In the genomic region with DNA sequence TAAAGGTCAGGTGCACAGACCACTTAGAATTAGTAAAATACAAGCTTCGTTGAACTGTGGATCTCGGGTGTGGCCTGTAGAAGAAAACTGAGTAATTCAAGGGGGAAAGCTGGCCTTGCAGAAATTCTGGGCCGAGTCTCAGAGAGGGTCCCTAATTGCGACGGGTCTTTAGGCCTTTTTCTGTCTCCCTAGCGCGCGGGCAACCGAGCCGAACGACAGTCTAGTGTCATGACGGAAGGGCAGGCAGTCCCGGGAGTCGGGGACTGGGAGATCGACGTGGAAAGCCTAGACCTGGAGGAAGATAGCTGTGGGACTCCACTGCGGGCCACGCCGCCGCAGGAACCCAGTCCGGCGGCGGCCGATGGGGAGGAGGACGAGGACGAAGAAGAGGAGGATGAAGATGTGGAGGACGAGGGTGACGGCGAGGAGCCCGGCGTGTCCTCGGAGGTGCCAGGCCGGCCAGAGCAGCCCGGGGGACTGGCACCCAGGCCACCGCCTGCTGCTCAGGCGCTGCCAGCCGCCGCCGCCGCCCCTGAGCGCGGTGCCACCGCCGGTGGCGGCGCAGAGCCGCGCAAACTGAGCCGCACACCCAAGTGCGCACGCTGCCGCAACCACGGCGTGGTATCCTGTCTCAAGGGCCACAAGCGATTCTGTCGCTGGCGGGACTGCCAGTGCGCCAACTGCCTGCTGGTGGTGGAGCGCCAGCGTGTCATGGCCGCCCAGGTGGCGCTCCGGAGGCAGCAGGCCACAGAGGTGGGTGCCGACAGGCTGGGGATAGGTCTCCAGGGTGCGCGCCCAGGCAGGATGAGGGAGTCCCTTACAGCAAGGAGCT, we compare ENCODE assay signal across 9 mouse cellular contexts. TPM values are rescaled to one million over a fixed set of nuclear protein-coding genes. Genes with fewer than 3 reads are reported as not detected.
A peak's percentile ranks its signal among the peaks of the same experiment; 100 is the strongest.
DNase-seq lines count a peak whose midpoint lies in the region; ATAC-seq and TF ChIP-seq lines count a peak whose summit lies in the region.
"Had no signal": no experiment of that assay in that cellular context is flagged by ENCODE, and none has a peak within 500 bp of the region (broad histone marks: within the 10 kb centered on the region; RNA-seq: fewer than 3 reads in every experiment).

No protein-coding gene starts in this region.

- no peak overlapping the region for H3K27ac ChIP-seq in heart, embryonic 16.5 days (ENCODE audit: low read length)

- H3K9ac ChIP-seq in heart, embryonic 16.5 days (ENCODE audit: low read length) = peak overlapping the region; percentile 55

- H3K79me2 ChIP-seq in myocyte (ENCODE audit: control insufficient read depth, insufficient read depth) = no peaks in the 10 kb centered on the region

- H3K27me3 ChIP-seq in heart, embryonic 16.5 days (ENCODE audit: control insufficient read depth, insufficient read depth, low read length) = peaks cover 90% of the 10 kb centered on the region
- H3K27me3 ChIP-seq in myocyte (ENCODE audit: control insufficient read depth, insufficient read depth, insufficient read length) = no peaks in the 10 kb centered on the region
- H3K27me3 ChIP-seq: CH12.LX had no signal

- peak; percentile 34 to 43 for DNase-seq in cerebellum, postnatal 25 days
- DNase-seq in cerebellum, adult 11 months = no peak
- peak; percentile 49 for DNase-seq in urinary bladder, adult 2 months (ENCODE audit: low spot score)
- no peak for DNase-seq in urinary bladder, postnatal 10 days (ENCODE audit: low spot score)
- DNase-seq in kidney, postnatal 4 days = peak; percentile 53 to 69
- DNase-seq in frontal cortex, postnatal 25 days (ENCODE audit: low spot score in 2 of 2) = no peak

- H3ac ChIP-seq in myocyte (ENCODE audit: control insufficient read depth, insufficient read length) = peak overlapping the region; percentile 17

- H3K9me3 ChIP-seq in heart, embryonic 16.5 days (replicated peaks; ENCODE audit: control insufficient read depth, low read length) = no peaks in the 10 kb centered on the region

- H3K4me1 ChIP-seq in heart, embryonic 16.5 days (ENCODE audit: control insufficient read depth, insufficient read depth, low read length) = peaks cover 19% of the 10 kb centered on the region

- H3K4me2 ChIP-seq in heart, embryonic 16.5 days (ENCODE audit: low read depth, low read length) = peak overlapping the region; percentile 73
- peak overlapping the region; percentile 81 for H3K4me2 ChIP-seq in myocyte (ENCODE audit: low read depth)

- WGBS in heart, embryonic 16.5 days = 2% methylated on average over 65 of the region's 66 CpGs

- H3K36me3 ChIP-seq in heart, embryonic 16.5 days (ENCODE audit: control insufficient read depth, insufficient read depth) = no peaks in the 10 kb centered on the region
- no peaks in the 10 kb centered on the region for H3K36me3 ChIP-seq in myocyte (ENCODE audit: control insufficient read depth, insufficient read depth)

- TF ChIP-seq POLR2A in myocyte (IDR thresholded peaks at IDR 0.05; ENCODE audit: insufficient read length, low read depth) = peak; percentile 25

- ATAC-seq in heart, embryonic 16.5 days (replicated peaks; ENCODE audit: extremely low read depth, insufficient read depth, low FRiP score) = no peak

- H3K4me3 ChIP-seq in heart, embryonic 16.5 days (ENCODE audit: low read length) = peak overlapping the region; percentile 53
- peak overlapping the region; percentile 49 for H3K4me3 ChIP-seq in myocyte

TF ChIP-seq in myocyte, 11 proteins besides CTCF, POLR2A, EP300 and RAD21:
- TF ChIP-seq CEBPB (IDR thresholded peaks at IDR 0.05; ENCODE audit: insufficient read depth, poor library complexity, severe bottlenecking) (no peak), E2F4 (IDR thresholded peaks at IDR 0.05; ENCODE audit: insufficient read depth) (no peak), TCF3 (IDR thresholded peaks at IDR 0.05; ENCODE audit: insufficient read length, low read depth) (no peak), SRF (IDR thresholded peaks at IDR 0.05; ENCODE audit: control insufficient read depth, insufficient read length, low read depth) (no peak), TCF12 (IDR thresholded peaks at IDR 0.05; ENCODE audit: insufficient read depth, poor library complexity, severe bottlenecking) (no peak), MYOG (IDR thresholded peaks at IDR 0.05; ENCODE audit: control insufficient read depth in 1 of 3, insufficient read depth in 1 of 3, insufficient read length in 2 of 3, low read depth in 2 of 3) (no peak), MYOD1 (IDR thresholded peaks at IDR 0.05; ENCODE audit: control insufficient read depth in 1 of 3, insufficient read length in 2 of 3, low read depth in 2 of 3) (no peak), REST (IDR thresholded peaks at IDR 0.05; ENCODE audit: insufficient read depth, insufficient read length) (no peak), POLR2AphosphoS2 (IDR thresholded peaks at IDR 0.05; ENCODE audit: insufficient read length, low read depth) (no peak)

RNA-seq across cellular contexts. Expression of a gene that starts 1.2 kb away (rescaled TPM):
- polyA plus RNA-seq in urinary bladder, adult 2 months (2012; rRNA removed) = 0.31 and 0.96 TPM in 2 replicates
- 2.5 and 4.8 TPM in 2 replicates for polyA plus RNA-seq in heart, embryonic 16.5 days (2015; fragmentation: Nextera tagmentation; extraction: Ambion mirVana)
- 1.8 TPM for polyA plus RNA-seq in myocyte (2012; fragmentation: generic; extraction: Trizol)

Comparison
In these comparisons a context has a peak if more than half of its experiments do, and no peak if none do; other contexts are left out.
1. DNase-seq: peak in cerebellum, postnatal 25 days (2 of 2), urinary bladder, adult 2 months (single experiment) and kidney, postnatal 4 days (2 of 2); none in cerebellum, adult 11 months (single experiment), urinary bladder, postnatal 10 days (single experiment) and frontal cortex, postnatal 25 days (0 of 2).